Mouse (Mus musculus) G1E-ER4 (cell line): Measurements from ENCODE around the gene Fam169a. TPM values are rescaled to one million over a fixed set of nuclear protein-coding genes. Genes with fewer than 3 reads are reported as not detected.

Experiments
- GATA1 ChIP-seq: IDR thresholded peaks from one replicate; pipeline ENCODE4 v1.8.0; 2012; ENCODE audit warnings: low read length, inconsistent platforms
- polyA plus RNA-seq: library from polyadenylated mRNA; stranded (reverse); fragments of >175 nt; gene quantifications from 2 replicates; pipeline ENCODE4 v1.2.3, GENCODE M21; 2012

Fam169a gene
- not detected in 2 replicates for polyA plus RNA-seq

- no peak for TF ChIP-seq GATA1
Measured at GRCm38 (mm10) chr13:97066649-97067550, at the start of gene Fam169a. Gene Fam169a, plus strand, starts transcription at chr13:97067286.

GRCm38 (mm10) chr13:97017711-97018110 lies 49.4 kb upstream of the Fam169a start:
- TF ChIP-seq GATA1, result no peak

GRCm38 (mm10) chr13:97020122-97020521 lies 47.0 kb upstream of the Fam169a start:
- no peak for TF ChIP-seq GATA1

DNA sequence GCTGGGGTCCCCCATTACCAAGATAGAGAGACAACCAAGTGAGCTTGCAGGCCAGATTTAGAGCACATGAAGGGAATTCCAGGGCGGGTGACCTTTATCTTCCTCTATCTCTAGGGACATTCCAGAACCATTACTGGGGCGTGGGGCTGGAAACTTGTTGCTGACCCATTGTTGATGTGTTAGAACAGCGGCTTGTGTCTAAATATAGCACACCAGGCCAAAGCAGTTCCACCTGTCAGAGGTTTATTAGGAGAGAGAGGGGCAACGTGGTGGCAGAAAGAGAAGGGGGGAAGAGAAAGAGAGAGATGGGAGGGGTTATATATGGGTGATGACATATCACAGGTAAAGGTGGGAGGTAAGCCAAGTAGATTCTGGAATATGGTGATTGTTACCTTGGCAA lies 45.2 kb upstream of the Fam169a start:
- TF ChIP-seq GATA1, result no peak

GRCm38 (mm10) chr13:97030075-97030474 lies 37.0 kb upstream of the Fam169a start:
- no peak for TF ChIP-seq GATA1

DNA sequence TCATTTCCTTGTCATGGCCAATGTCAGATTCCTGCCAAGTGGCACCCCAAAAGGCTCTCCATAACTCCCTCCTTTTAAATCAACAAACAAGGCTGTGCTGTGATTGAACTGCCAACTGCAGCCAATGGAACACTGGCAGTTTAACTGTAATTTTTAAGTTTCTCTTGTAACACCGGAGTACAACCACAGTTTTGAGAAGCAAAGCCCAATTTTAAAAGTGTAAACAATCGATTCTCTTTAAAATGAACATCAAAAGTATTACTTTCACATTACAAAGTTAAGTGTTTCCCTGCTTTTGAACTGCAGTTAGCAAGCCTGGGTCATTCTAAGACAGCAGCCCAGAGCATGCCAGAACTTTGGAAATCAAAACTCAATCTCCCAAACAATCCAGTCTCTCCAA lies 32.8 kb upstream of the Fam169a start, which contains the start of gene 1700029F12Rik:
Gene 1700029F12Rik (minus strand): TSS at position 101 of the 400 bp plus-strand sequence.
- TF ChIP-seq GATA1, result no peak

DNA sequence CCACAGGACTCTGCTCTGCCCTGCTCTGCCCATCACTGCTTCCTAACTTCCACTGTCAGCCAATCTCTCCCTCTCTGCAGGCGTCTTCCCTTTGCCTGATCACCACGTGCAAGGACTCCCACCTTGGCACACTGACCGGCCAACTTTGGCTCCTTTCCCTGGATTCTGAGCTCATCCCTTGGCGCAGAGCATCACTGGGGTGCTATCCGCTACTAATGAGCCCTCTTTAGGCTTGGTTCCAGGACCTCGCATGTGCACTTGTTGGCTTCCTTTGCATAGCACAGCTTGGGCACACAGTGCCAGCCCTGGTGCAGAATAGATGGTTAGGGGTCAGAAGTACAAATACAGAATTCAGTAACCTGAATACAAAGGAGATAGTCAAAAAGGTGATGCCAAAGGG lies 15.9 kb upstream of the Fam169a start:
- TF ChIP-seq GATA1, result no peak

DNA sequence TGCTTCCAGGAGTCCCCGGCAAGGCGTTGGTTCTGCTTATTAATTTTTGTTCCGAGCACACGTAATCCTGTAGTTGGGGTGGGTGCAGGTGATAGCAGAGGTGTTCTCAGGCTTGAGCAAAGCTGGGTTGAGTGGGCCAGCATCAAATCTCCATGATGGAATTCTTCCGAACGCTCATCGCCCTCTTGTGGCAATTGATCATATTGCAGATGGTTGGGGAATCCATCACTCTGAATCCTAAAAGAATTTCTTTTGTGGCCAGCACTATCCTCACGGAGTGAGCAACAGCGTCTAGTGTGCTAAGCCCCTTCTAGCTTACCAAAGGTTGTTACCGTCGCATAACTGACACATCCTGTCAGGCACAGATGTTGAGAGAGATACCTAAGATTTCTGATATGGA lies 14.4 kb upstream of the Fam169a start:
- no peak for TF ChIP-seq GATA1

DNA sequence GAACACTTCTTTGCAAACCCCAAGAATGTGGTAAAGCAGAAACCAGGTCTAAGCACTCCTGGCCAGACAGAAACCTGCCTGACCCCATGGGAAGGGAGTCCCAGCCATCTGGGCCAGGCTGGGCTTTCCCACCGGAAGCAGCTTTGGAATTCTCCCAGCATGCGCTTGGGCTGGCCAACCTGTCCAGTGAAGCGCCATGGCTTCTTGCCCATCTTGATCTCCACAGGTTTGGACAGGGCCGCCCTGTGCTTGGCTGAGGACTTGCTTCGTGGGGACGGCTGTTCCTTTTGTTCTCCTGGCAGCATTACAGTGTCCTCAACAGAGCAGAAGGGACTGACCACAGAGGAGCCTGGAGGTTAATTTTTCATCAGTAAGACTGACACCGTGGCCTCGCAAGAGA lies 13.2 kb upstream of the Fam169a start:
- no peak for TF ChIP-seq GATA1

- no peak for TF ChIP-seq GATA1
Measured at GRCm38 (mm10) chr13:97057817-97058216, 9.3 kb upstream of the Fam169a start.

DNA sequence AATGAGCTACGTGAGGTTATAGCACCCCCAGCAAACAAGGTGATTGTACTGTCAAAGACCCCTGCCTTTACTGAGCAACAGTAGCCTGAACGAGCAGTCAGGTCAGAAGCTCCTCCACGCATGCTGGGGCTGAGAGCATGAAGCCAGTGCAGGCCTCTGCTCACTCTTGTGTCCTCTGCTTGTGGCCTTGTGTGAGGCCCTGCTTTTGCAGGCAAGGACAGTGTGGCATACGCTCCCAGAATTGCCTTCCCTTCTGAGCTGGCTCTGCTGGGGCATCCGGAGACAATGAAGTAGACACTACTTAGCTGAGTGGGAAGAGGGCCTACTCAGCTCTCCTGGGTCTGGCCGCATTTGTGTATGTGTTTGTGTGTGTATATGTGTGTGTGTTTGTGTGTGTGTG lies 7.3 kb upstream of the Fam169a start:
- no peak for TF ChIP-seq GATA1

GRCm38 (mm10) chr13:97060331-97060730 lies 6.8 kb upstream of the Fam169a start:
- no peak for TF ChIP-seq GATA1

- TF ChIP-seq GATA1, result no peak
Measured at GRCm38 (mm10) chr13:97062151-97062550, 4.9 kb upstream of the Fam169a start.

- no peak for TF ChIP-seq GATA1
Measured at GRCm38 (mm10) chr13:97063431-97063830, 3.7 kb upstream of the Fam169a start.

DNA sequence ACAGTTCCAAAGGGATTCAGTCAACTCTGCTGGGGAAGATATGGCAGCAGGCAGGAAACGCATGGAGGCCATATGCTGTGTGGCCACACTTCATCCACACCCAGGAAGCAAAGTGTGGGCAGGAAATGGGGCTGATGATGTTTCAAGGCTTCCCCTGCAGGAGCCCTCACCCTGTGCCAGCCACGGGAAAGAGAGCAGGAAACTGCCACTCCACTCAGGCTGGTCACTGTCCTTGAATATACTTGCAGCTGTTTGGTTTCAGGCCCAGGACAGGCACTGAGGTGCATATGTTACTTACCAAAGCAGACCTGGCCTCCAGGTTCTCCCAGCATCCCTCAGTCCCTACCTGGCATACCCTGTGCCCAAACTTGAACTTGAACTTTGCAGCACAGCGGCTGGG lies 2.7 kb upstream of the Fam169a start:
- no peak for TF ChIP-seq GATA1

DNA sequence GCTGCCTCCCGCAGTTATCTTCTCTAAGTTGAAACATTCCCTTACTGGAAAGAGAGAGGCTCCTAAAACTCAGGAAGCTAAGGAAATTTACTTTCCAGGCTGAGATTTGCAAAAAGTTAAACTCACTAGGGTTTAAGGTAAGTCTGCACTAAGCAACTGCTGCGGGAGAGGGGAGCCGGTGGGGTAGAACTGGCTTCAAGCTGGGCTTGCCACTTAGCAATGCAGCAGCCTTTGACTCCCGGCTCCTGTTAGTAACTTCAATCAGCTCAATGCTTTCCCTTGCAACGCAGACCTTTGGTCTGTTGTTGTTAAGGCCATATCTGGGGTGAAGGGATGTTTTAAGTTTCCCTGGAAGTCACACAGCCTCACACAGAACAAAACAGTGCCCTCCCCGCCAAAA lies 605 bp downstream of the Fam169a start:
- TF ChIP-seq GATA1, result no peak

- TF ChIP-seq GATA1, result no peak
Measured at GRCm38 (mm10) chr13:97068151-97068550, 1.1 kb downstream of the Fam169a start.

DNA sequence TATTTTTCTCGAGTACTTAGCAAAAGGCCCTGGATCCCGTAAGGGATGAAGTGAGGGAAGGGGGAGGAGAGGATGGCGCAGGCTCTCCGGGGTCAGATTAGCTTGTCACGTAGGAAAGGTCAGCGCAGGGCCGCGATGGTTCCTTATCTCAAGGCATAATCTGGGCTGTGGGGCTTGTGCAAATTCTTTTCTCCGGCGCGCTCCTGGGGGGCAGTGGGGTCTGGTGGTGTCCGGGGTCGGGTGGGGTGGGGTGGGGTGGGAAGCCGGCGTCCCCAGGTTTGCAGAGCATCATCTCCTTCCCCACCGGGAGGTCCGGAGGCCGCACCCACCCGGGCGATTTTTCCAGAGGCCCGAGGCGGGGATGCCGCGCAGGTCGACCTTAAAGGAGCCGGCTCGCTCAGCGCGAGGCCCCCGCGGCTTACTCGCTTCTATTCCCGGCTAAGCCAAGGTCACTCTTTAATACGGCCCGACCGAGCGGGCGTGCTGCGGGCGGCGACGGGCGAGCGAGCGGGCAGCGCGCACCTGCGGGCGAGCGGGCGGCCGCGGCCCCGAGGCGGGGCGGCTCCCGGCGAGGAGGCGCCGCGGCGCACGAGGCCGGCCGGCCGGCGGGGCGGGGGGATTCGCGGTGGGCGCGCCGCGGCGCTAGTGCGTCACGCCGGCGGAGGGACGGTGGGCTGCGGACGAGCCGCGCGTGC lies 4.0 kb downstream of the Fam169a start:
- no peak for TF ChIP-seq GATA1
